In genomic region chr9:105080246-105080645, GRCm38 (mm10) we compare ENCODE assay signal across 28 mouse cellular contexts.
"Had no signal": no experiment of that assay in that cellular context is flagged by ENCODE, and none has a peak within 500 bp of the region (broad histone marks: within the 10 kb centered on the region; RNA-seq: fewer than 3 reads in every experiment).

No protein-coding gene starts in this region.

- H3K27me3 ChIP-seq: embryonic facial prominence, embryonic 12.5 days; embryonic facial prominence, embryonic 13.5 days; embryonic facial prominence, embryonic 15.5 days; forebrain, embryonic 12.5 days; forebrain, embryonic 13.5 days; forebrain, embryonic 15.5 days had no signal

- H3K4me1 ChIP-seq: embryonic facial prominence, embryonic 10.5 days; embryonic facial prominence, embryonic 12.5 days; embryonic facial prominence, embryonic 13.5 days; embryonic facial prominence, embryonic 15.5 days; forebrain, embryonic 10.5 days; forebrain, embryonic 12.5 days; forebrain, embryonic 13.5 days; forebrain, embryonic 15.5 days had no signal

- H3K4me3 ChIP-seq: embryonic facial prominence, embryonic 10.5 days; embryonic facial prominence, embryonic 12.5 days; embryonic facial prominence, embryonic 13.5 days; embryonic facial prominence, embryonic 15.5 days; erythroblast, embryonic 14.5 days; forebrain, embryonic 10.5 days; forebrain, embryonic 12.5 days; forebrain, embryonic 13.5 days; forebrain, embryonic 15.5 days; gastrocnemius, adult 2 months; heart, adult 2 months had no signal

- ATAC-seq: forebrain, embryonic 13.5 days; forebrain, embryonic 14.5 days; forebrain, embryonic 15.5 days; forebrain, embryonic 16.5 days; forebrain, postnatal 0 days had no signal

- H3K27ac ChIP-seq: embryonic facial prominence, embryonic 10.5 days; embryonic facial prominence, embryonic 12.5 days; embryonic facial prominence, embryonic 13.5 days; embryonic facial prominence, embryonic 15.5 days; forebrain, embryonic 10.5 days; forebrain, embryonic 12.5 days; forebrain, embryonic 13.5 days; forebrain, embryonic 15.5 days; gastrocnemius, adult 2 months; heart, adult 2 months had no signal

- H3K9ac ChIP-seq: embryonic facial prominence, embryonic 12.5 days; embryonic facial prominence, embryonic 13.5 days; embryonic facial prominence, embryonic 15.5 days; forebrain, embryonic 12.5 days; forebrain, embryonic 13.5 days; forebrain, embryonic 15.5 days; forebrain, postnatal 0 days had no signal

- H3K9me3 ChIP-seq: embryonic facial prominence, embryonic 10.5 days; embryonic facial prominence, embryonic 12.5 days; embryonic facial prominence, embryonic 13.5 days; embryonic facial prominence, embryonic 15.5 days; forebrain, embryonic 10.5 days; forebrain, embryonic 12.5 days; forebrain, embryonic 13.5 days; forebrain, embryonic 15.5 days had no signal

- DNase-seq: cerebellum, adult 2 months; cerebellum, adult 8-10 months; cerebellum, adult 9-10 months; cerebellum, adult 9-11 months; cerebellum, postnatal 10 days; cerebellum, postnatal 14 days; cerebellum, postnatal 25 days; cerebellum, postnatal 36 days; embryo, embryonic 11 days; forebrain, postnatal 0 days; gastrocnemius, adult 2 months; gastrocnemius, postnatal 10 days; gastrocnemius, postnatal 14 days; gastrocnemius, postnatal 25 days; gastrocnemius, postnatal 36 days; heart, adult 18-20 months; heart, adult 2 months had no signal

- H3K4me2 ChIP-seq: embryonic facial prominence, embryonic 12.5 days; embryonic facial prominence, embryonic 13.5 days; embryonic facial prominence, embryonic 15.5 days; forebrain, embryonic 12.5 days; forebrain, embryonic 13.5 days; forebrain, embryonic 15.5 days had no signal
